Mouse (Mus musculus) lung, embryonic 14.5 days (tissue): ENCODE measurements at regions not wholly inside any gene's neighbourhood (a gene's known extent, or its start where the extent isn't known, plus 50 kb on each side); places are given as distances from the start of the nearest gene placed in this dataset.

Experiments used
- ATAC-seq: fragments of 200-750 bp; cut with Nextera tagmentation; 2 replicates; pipeline ENCODE4 v1.8.0; 2017; ENCODE audit warnings: mild to moderate bottlenecking, moderate TSS enrichment, moderate library complexity; ENCODE audit not compliant: insufficient read depth
- DNase-seq: peaks from one replicate; pipeline ENCODE4 v3.0.0-alpha.2; 2015
- H3K27ac ChIP-seq: fragments of 300-500 bp; sonication (generic); 2 replicates; pipeline ENCODE4 v1.5.1; 2014; ENCODE audit warnings: low read depth, mild to moderate bottlenecking, moderate library complexity
- H3K27me3 ChIP-seq: fragments of 300-500 bp; sonication (generic); 2 replicates; pipeline ENCODE4 v1.6.1; 2014; ENCODE audit warnings: low read length, control low read depth; ENCODE audit not compliant: insufficient read depth
- H3K36me3 ChIP-seq: fragments of 300-500 bp; sonication (generic); 2 replicates; pipeline ENCODE4 v1.6.1; 2014; ENCODE audit warnings: control low read depth; ENCODE audit not compliant: insufficient read depth
- H3K4me1 ChIP-seq: fragments of 300-500 bp; sonication (generic); 2 replicates; pipeline ENCODE4 v1.6.1; 2014; ENCODE audit warnings: antibody characterized with exemption, control low read depth; ENCODE audit not compliant: insufficient read depth
- H3K4me2 ChIP-seq: fragments of 300-500 bp; sonication (generic); 2 replicates; pipeline ENCODE4 v1.6.1; 2014; ENCODE audit warnings: mild to moderate bottlenecking
- H3K4me3 ChIP-seq: fragments of 300-500 bp; sonication (generic); 2 replicates; pipeline ENCODE4 v1.5.1; 2014; ENCODE audit warnings: low read depth, low read length
- H3K9ac ChIP-seq: fragments of 300-500 bp; sonication (generic); 2 replicates; pipeline ENCODE4 v1.6.1; 2014
- H3K9me3 ChIP-seq: fragments of 300-500 bp; sonication (generic); 2 replicates; pipeline ENCODE4 v1.6.1; 2016; ENCODE audit warnings: low read depth, low read length, control low read depth
- CTCF ChIP-seq: IDR thresholded peaks from 2 replicates; pipeline ENCODE4 v1.5.1; 2016; ENCODE audit warnings: antibody characterized with exemption, low read depth
- WGBS: fragments of 180-500 bp; shearing (Covaris S2); extraction: QIAGEN DNeasy Blood & Tissue Kit; methylation state at CpG from one replicate; pipeline ENCODE4 v1.1.7; 2014; 5-methylcytosine and 5-hydroxymethylcytosine counted together

DNA sequence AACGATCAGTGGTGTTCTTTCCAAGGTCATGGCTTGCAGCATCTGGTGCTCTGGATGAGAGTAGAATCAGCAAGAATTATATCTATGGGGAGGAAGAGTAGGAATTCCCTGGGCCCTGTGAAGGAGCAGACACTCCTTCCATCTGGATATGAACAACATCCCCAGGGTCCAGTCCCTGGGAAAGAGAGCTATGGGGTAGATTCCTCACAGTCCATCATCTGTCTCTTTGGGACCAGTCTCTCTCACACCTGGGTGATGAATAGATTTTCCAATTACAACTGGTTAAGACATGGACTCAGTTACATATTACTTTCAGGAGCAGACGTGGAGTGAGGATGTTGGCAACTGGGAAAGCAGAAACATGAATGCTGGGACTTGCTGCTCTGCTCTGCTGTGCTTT lies 322.6 kb downstream of the Trim52 start:
- Histone ChIP-seq H3K27me3 (no peaks in the 10 kb centered on the region), H3K9ac (no peak overlapping the region), H3K9me3 (no peaks in the 10 kb centered on the region), H3K4me1 (no peaks in the 10 kb centered on the region), H3K36me3 (no peaks in the 10 kb centered on the region), H3K4me2 (no peak overlapping the region), H3K27ac (no peak overlapping the region), H3K4me3 (no peak overlapping the region)
- no peak for TF ChIP-seq CTCF
- ATAC-seq: no peak
- no peak for DNase-seq
- WGBS: 56% methylated on average over 2 of the region's 2 CpGs

DNA sequence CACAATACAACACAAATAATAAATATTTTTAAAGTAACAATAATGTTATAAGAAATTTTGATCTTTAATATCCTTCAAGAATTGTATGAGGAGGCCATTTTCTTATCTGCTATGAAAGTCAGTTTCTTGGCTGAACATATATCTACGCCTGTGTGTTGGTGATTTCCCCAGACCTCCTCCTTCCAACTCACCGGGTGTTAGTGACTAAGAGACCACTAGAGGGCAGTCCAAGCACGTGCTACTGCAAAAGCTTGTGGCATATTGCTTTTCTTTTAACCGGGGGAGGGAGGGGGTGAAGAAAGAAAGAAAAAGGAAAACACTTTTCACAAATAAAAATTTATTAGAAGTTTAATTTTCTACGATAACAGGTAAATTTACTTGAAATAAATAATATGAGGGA lies 333.3 kb downstream of the Trim52 start:
- peak; percentile 66; the same call in 1 of the 2 replicates for ATAC-seq
- no peaks in the 10 kb centered on the region for H3K4me1 ChIP-seq

DNA sequence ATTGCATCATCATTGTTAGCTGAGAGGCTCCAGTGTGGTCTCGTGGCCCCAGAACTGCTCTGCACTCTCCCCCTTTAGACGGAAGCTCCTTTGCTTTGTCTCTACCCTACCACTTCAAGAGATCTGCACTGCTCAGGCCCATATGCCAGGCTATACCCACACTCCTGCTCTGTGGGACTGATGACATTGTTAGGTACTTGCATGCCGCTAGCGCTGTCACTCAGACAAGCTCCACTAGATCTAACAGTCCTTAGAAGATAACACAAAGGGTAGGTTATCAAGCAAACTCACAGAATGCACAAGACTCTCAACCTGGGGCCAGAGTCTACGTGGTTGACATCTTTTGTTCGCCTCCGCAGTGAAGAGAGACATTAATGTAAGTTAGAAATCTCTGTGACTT lies 383.1 kb downstream of the Trim52 start:
- Histone ChIP-seq H3K36me3 (no peaks in the 10 kb centered on the region), H3K4me1 (no peaks in the 10 kb centered on the region), H3K9ac (no peak overlapping the region), H3K9me3 (no peaks in the 10 kb centered on the region), H3K4me3 (no peak overlapping the region), H3K27me3 (no peaks in the 10 kb centered on the region), H3K27ac (no peak overlapping the region), H3K4me2 (no peak overlapping the region)
- DNase-seq: no peak
- WGBS: 84% methylated on average over 7 of the region's 7 CpGs
- no peak for TF ChIP-seq CTCF
- ATAC-seq: no peak

More for the DNA sequence above, 333.3 kb downstream of the Trim52 start:
- TF ChIP-seq CTCF: peak; percentile 85
- 10% methylated on average over 5 of the region's 5 CpGs for WGBS
- DNase-seq: peak; percentile 91
- no peak overlapping the region for H3K4me2 ChIP-seq
- H3K27ac ChIP-seq: no peak overlapping the region
- H3K4me3 ChIP-seq: no peak overlapping the region
- no peaks in the 10 kb centered on the region for H3K36me3 ChIP-seq
- no peak overlapping the region for H3K9ac ChIP-seq
- H3K27me3 ChIP-seq: no peaks in the 10 kb centered on the region
- no peaks in the 10 kb centered on the region for H3K9me3 ChIP-seq

DNA sequence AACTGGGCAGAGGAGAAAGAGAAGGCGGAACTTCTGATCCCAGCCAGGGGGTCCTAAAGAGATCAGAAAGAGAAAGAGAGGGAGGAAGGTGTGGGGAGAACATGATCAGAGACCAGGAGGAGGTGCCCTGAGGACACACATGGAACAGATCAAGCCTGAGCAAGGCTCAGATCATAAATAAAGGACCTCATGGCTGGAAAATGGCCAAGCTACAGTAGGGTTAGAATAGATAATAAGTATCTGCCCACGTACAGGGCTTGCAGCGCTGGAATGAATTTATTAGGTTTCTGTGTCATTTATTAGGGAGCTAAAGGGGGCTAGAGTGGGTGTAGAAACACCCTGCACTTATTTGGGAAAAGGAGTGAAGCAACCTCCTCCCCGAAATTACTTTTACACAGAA lies 385.4 kb downstream of the Trim52 start:
- Histone ChIP-seq H3K4me1 (no peaks in the 10 kb centered on the region), H3K4me2 (no peak overlapping the region), H3K4me3 (no peak overlapping the region), H3K9ac (no peak overlapping the region), H3K27me3 (no peaks in the 10 kb centered on the region), H3K27ac (no peak overlapping the region), H3K36me3 (no peaks in the 10 kb centered on the region), H3K9me3 (no peaks in the 10 kb centered on the region)
- ATAC-seq: no peak
- 64% methylated on average over 4 of the region's 4 CpGs for WGBS
- DNase-seq: no peak
- TF ChIP-seq CTCF: no peak

DNA sequence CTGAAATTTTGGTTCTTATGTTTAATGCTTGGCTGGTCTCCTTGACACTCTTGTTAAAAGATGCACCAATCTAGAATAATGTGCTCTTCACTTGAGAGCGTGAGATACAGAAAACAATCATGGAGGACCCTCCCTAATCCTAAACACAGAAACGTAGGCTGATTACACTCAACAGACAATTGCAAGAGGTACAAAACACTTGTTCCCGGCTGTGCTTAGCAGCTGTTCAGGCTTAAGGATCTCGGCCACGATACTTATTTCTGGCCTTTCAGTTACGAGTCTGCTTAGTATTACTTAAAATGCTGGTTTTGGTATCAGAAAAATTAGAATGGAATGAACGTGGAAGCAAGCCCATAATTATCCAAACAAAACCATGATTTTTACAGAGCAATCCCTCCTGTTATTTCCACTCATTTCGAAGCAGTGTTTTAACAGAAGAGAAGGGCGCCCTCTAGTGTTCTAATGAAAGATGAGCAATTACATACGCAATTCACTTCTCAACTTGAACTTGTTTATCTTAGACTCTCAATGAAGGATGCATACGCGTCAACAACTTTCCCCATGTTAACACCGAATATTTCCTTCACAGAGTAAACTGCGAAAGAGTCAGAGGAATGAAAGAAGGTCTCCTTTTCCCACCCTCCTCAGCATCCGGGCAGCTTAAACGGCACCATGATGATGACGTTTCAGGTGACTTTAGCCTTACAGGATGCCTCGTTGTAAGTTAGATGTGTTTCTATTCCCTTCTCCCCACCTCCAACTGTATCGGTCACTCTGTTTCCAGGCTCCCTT lies 394.5 kb downstream of the Trim52 start:
- peak; percentile 91 for DNase-seq
- TF ChIP-seq CTCF: peak; percentile 80
- Histone ChIP-seq H3K27ac (no peak overlapping the region), H3K9me3 (no peaks in the 10 kb centered on the region), H3K4me2 (no peak overlapping the region), H3K9ac (no peak overlapping the region), H3K27me3 (no peaks in the 10 kb centered on the region), H3K4me3 (no peak overlapping the region), H3K36me3 (no peaks in the 10 kb centered on the region), H3K4me1 (no peaks in the 10 kb centered on the region)
- 38% methylated on average over 19 of the region's 19 CpGs for WGBS
- peak; percentile 47; the same call in 1 of the 2 replicates for ATAC-seq

DNA sequence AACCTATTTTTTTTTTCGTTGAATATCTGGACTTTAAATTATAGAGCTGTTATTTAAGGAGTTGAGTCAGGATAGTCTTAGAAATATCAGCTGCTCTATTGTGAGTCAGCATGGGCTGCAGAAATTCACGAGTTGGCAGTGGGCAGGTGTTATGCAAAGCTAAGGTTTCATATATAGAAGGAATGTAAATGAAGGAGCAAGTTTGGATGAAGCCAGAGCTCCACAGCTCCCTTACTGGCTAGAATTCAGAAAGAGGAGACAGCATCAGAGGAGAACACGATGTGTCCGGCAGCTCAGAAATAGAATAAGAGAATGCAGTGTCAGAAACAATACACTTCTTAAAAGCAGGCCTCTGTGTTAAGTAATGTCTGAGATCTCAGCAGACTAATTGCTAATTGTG lies 400.9 kb downstream of the Trim52 start:
- 71% methylated on average over 4 of the region's 4 CpGs for WGBS

DNA sequence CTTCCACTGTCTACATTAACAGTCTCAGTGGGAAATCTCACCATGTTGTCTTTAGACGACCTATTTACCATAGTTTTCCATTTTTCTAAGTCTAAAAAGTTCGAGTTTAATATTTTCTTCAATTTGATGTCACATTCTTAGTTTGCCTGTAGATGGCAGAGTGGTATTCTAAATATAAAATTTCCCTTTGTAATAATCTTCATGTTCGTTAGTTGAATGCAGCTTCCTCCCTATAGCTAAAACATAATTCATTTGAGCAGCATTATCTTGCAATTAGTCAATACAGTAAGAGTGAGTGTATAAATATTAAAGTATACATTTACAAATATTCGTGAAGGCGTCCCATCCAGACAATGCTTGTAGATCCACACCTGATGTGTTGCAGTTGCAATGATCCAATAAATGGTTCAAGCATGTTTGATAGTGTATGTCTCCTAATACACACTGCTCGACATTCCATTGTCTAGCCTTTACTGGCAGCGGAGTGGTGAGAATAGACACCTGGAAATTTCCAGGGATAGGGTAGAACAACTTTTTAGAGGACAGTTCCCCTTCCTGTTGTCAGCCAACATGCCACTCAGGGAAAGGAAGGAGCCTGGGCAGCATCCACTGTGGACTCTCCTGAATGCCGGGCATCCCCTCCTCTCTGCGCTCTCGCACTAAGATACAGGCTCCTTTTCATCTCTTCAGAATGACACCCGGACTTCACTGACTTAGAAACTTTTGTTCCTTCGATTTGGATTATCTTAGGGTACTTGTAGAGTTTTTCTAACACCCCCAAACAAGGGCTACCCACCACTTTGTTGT lies 412.8 kb downstream of the Trim52 start:
- Histone ChIP-seq H3K9ac (no peak overlapping the region), H3K4me1 (no peaks in the 10 kb centered on the region), H3K9me3 (no peaks in the 10 kb centered on the region), H3K36me3 (no peaks in the 10 kb centered on the region), H3K4me3 (no peak overlapping the region), H3K4me2 (no peak overlapping the region), H3K27ac (no peak overlapping the region), H3K27me3 (no peaks in the 10 kb centered on the region)
- peak; percentile 50 for DNase-seq
- no peak for ATAC-seq
- peak; percentile 20; the same call in 1 of the 2 replicates for TF ChIP-seq CTCF
- WGBS: 60% methylated on average over 12 of the region's 12 CpGs

More for the DNA sequence above, 400.9 kb downstream of the Trim52 start:
- ATAC-seq (no peak), DNase-seq (no peak)
- no peak for TF ChIP-seq CTCF
- no peaks in the 10 kb centered on the region for H3K9me3 ChIP-seq
- H3K27ac ChIP-seq: no peak overlapping the region
- no peak overlapping the region for H3K4me3 ChIP-seq
- H3K4me1 ChIP-seq: no peaks in the 10 kb centered on the region
- H3K9ac ChIP-seq: no peak overlapping the region
- H3K36me3 ChIP-seq: no peaks in the 10 kb centered on the region
- no peaks in the 10 kb centered on the region for H3K27me3 ChIP-seq
- H3K4me2 ChIP-seq: no peak overlapping the region
